Mouse (Mus musculus) thymus, adult 2 months (tissue): ENCODE results near the gene Pdcd6ip.

ENCODE experiments used
- CTCF ChIP-seq: fragments of 200-500 bp; IDR thresholded peaks from 2 replicates; pipeline ENCODE4 v1.5.1; 2012; ENCODE audit warnings: mild to moderate bottlenecking, control low read depth, low read length, moderate library complexity, borderline replicate concordance; ENCODE audit not compliant: control insufficient read depth, poor library complexity, insufficient read depth; ENCODE audit errors: extremely low read depth
- POLR2A ChIP-seq: fragments of 200-500 bp; IDR thresholded peaks from 2 replicates; pipeline ENCODE4 v1.6.1; 2012; ENCODE audit warnings: mild to moderate bottlenecking, low read length, control low read depth, moderate library complexity; ENCODE audit not compliant: control insufficient read depth, poor library complexity, insufficient read depth; ENCODE audit errors: extremely low read depth

- TF ChIP-seq CTCF, result no peak
- no peak for TF ChIP-seq POLR2A
Observed at GRCm38 (mm10) chr9:113706108-113706507, 2.0 kb downstream of the Pdcd6ip start.
